Mouse (Mus musculus): ENCODE results near the gene Glyat.

Gene Glyat

DNA sequence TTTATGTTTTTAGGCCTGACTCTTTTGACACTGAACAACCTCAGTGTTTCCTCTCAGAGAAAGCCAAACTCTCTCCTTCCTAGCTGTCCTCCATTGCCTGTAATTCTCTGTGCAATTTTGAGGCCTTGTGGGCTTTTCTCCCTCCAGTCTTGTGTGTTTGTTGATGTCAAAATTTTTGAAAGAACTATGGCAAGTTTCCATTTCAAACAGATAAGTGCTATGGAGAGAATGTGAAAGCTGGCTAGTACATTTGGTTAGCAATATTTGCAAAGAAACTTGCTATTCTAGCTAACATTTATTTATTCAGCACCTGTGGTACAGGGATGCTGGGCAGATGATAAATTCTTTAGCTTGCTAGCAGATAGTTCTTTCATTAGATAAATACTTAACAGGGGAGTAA is 63.1 kb downstream of the Glyat start:
- Histone ChIP-seq H3K4me1 (replicated peaks; ENCODE audit: low read depth, low read length) (no peaks in the 10 kb centered on the region), H3K36me3 (ENCODE audit: insufficient read depth, low read length) (no peaks in the 10 kb centered on the region), H3K27me3 (ENCODE audit: insufficient read depth, low read length) (no peaks in the 10 kb centered on the region), H3K9me3 (ENCODE audit: low read length) (no peaks in the 10 kb centered on the region), H3K4me3 (replicated peaks; ENCODE audit: low read length) (no peak overlapping the region)
- no peak for TF ChIP-seq POU5F1 (IDR thresholded peaks at IDR 0.05; ENCODE audit: borderline replicate concordance, low read length)
- TF ChIP-seq CTCF (conservative IDR thresholded peaks at IDR 0.05; ENCODE audit: low read length) = no peak
- TF ChIP-seq NANOG (IDR thresholded peaks at IDR 0.05; ENCODE audit: borderline replicate concordance, low read length) = no peak
